Mouse (Mus musculus) myocyte (in vitro differentiated cells): ENCODE data around the gene Hpn.

Source experiments
- CEBPB ChIP-seq: IDR thresholded peaks from 2 replicates; pipeline ENCODE4 v1.6.1; 2011; ENCODE audit warnings: mild to moderate bottlenecking, moderate library complexity; ENCODE audit not compliant: poor library complexity, insufficient read depth, severe bottlenecking
- E2F4 ChIP-seq: IDR thresholded peaks from one replicate; pipeline ENCODE4 v1.6.1; 2011; ENCODE audit warnings: mild to moderate bottlenecking, control low read depth, moderate library complexity; ENCODE audit not compliant: insufficient read depth
- MAX ChIP-seq: IDR thresholded peaks from one replicate; pipeline ENCODE4 v1.6.1; 2011; ENCODE audit warnings: low read depth, mild to moderate bottlenecking, control low read depth
- MYOD1 ChIP-seq, 3 experiments: IDR thresholded peaks; one replicate each; pipeline ENCODE4 v1.6.1; 2011; ENCODE audit warnings: control low read depth in 2 of 3, low read depth in 2 of 3, mild to moderate bottlenecking in 2 of 3, moderate library complexity in 1 of 3; ENCODE audit not compliant: insufficient read length in 2 of 3, control insufficient read depth in 1 of 3
- MYOG ChIP-seq, 3 experiments: IDR thresholded peaks; one replicate each; pipeline ENCODE4 v1.6.1; 2011; ENCODE audit warnings: control low read depth in 2 of 3, low read depth in 2 of 3, mild to moderate bottlenecking in 2 of 3; ENCODE audit not compliant: insufficient read length in 2 of 3, control insufficient read depth in 1 of 3, insufficient read depth in 1 of 3
- POLR2A ChIP-seq: IDR thresholded peaks from one replicate; pipeline ENCODE4 v1.6.1; 2011; ENCODE audit warnings: low read depth, mild to moderate bottlenecking, control low read depth, moderate library complexity; ENCODE audit not compliant: insufficient read length
- POLR2AphosphoS2 ChIP-seq: IDR thresholded peaks from one replicate; pipeline ENCODE4 v1.6.1; 2011; ENCODE audit warnings: low read depth, control low read depth; ENCODE audit not compliant: insufficient read length
- REST ChIP-seq: IDR thresholded peaks from one replicate; pipeline ENCODE4 v1.6.1; 2011; ENCODE audit warnings: mild to moderate bottlenecking, control low read depth, moderate library complexity; ENCODE audit not compliant: insufficient read depth, insufficient read length
- SRF ChIP-seq: IDR thresholded peaks from one replicate; pipeline ENCODE4 v1.6.1; 2011; ENCODE audit warnings: low read depth; ENCODE audit not compliant: control insufficient read depth, insufficient read length
- TCF12 ChIP-seq: IDR thresholded peaks from one replicate; pipeline ENCODE4 v1.6.1; 2011; ENCODE audit warnings: mild to moderate bottlenecking, control low read depth; ENCODE audit not compliant: poor library complexity, insufficient read depth, severe bottlenecking
- USF1 ChIP-seq: IDR thresholded peaks from one replicate; pipeline ENCODE4 v1.6.1; 2011; ENCODE audit warnings: low read depth, mild to moderate bottlenecking, control low read depth, moderate library complexity

- TF ChIP-seq POLR2A: no peak
- no peak for TF ChIP-seq E2F4
- TF ChIP-seq MAX: no peak
- no peak for TF ChIP-seq POLR2AphosphoS2
- no peak for TF ChIP-seq MYOD1 (IDR thresholded peaks at IDR 0.05; ENCODE audit: control insufficient read depth in 1 of 3, insufficient read length in 2 of 3, low read depth in 2 of 3)
- TF ChIP-seq TCF12: no peak
- no peak for TF ChIP-seq REST
- TF ChIP-seq SRF: no peak
- TF ChIP-seq USF1: no peak
- TF ChIP-seq CEBPB: no peak
- no peak for TF ChIP-seq MYOG (IDR thresholded peaks at IDR 0.05; ENCODE audit: control insufficient read depth in 1 of 3, insufficient read depth in 1 of 3, insufficient read length in 2 of 3, low read depth in 2 of 3)
Observed at GRCm38 (mm10) chr7:31085171-31085570, 29.9 kb downstream of the Hpn start.
